Mouse (Mus musculus): ENCODE data around the gene Slit2. TPM values are rescaled to one million over a fixed set of nuclear protein-coding genes. Genes with fewer than 3 reads are reported as not detected.

Gene Slit2
- polyA plus RNA-seq, 1 experiment from 2014 or later: 61.2 TPM

DNA sequence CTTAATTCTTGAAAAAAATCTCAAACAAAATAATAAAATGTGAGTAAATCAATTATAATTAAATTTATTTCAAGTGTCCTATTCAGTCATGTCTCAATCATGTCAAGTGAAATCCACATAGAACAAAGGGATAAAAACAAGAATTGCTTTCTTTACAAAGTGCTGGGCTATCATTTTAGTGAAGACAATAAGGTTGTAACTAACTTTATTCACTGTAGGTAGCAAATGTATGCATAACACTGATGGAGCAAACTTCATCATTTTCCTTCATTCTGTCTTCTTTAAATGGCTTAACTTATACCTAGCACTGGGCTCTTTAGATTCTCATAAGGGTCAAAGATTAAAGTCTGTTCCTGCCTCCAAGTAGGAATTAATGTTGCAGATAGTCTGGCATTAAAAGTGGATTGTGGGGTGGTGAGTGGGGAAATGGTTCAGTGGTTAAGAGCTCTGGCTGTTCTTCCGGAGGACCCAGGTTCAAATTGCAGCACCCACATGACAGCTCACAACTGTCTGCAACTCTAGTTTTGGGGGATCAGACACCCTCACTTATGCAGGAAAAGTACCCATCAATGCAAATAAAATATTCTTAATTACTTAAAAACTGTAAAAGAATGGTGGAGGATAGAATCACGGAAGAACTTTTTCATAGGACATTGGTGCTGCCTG is 363.2 kb downstream of the Slit2 start:
- DNase-seq (ENCODE audit: low spot score) (no peak), ATAC-seq (ENCODE audit: low FRiP score) (peak; percentile 35; the same call in 1 of the 2 replicates)
- H3K27ac ChIP-seq (ENCODE audit: low read depth, low read length): no peak overlapping the region
- H3K27me3 ChIP-seq (ENCODE audit: control insufficient read depth, insufficient read depth, low read length): no peaks in the 10 kb centered on the region
- H3K4me2 ChIP-seq (replicated peaks; ENCODE audit: low read depth, low read length): no peak overlapping the region
- no peak overlapping the region for H3K9ac ChIP-seq (ENCODE audit: low read depth, low read length)
- no peaks in the 10 kb centered on the region for H3K36me3 ChIP-seq (ENCODE audit: control insufficient read depth, insufficient read depth, low read length)
- no peak overlapping the region for H3K4me3 ChIP-seq (ENCODE audit: low read depth, low read length)
- 93% methylated on average over 2 of the region's 2 CpGs for WGBS
- H3K9me3 ChIP-seq (ENCODE audit: control insufficient read depth, low read length): no peaks in the 10 kb centered on the region
- no peaks in the 10 kb centered on the region for H3K4me1 ChIP-seq (replicated peaks; ENCODE audit: control insufficient read depth, insufficient read depth, low read length)

DNA sequence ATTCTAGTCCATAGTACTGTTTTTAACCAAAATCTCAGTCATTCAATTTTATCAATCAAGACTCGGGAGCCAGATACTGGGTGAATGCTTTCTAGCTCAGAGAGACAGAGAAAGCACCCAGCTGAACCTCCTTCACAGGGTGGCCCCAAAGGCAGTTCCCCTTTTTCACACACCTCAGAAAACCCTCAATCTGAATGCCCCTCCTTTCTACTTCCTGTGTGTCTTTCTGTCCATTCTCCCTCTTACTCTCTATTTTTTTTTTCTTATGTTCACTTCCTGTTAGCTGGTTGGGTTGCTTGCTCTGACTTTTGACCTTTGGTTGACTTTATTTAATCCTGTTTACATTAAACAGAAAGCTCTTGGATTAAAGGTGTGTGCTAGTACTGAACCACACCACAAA is 366.4 kb downstream of the Slit2 start:
- Histone ChIP-seq H3K27ac (ENCODE audit: low read depth, low read length) (no peak overlapping the region), H3K9me3 (ENCODE audit: control insufficient read depth, low read length) (no peaks in the 10 kb centered on the region), H3K4me3 (ENCODE audit: low read depth, low read length) (no peak overlapping the region), H3K4me2 (replicated peaks; ENCODE audit: low read depth, low read length) (no peak overlapping the region), H3K4me1 (replicated peaks; ENCODE audit: control insufficient read depth, insufficient read depth, low read length) (no peaks in the 10 kb centered on the region), H3K27me3 (ENCODE audit: control insufficient read depth, insufficient read depth, low read length) (no peaks in the 10 kb centered on the region), H3K9ac (ENCODE audit: low read depth, low read length) (no peak overlapping the region), H3K36me3 (ENCODE audit: control insufficient read depth, insufficient read depth, low read length) (no peaks in the 10 kb centered on the region)
- 100% methylated on average over 1 of the region's 1 CpGs for WGBS
- no peak for DNase-seq (ENCODE audit: low spot score)
- ATAC-seq (ENCODE audit: low FRiP score): no peak

Measured in hindbrain, embryonic 11.5 days (tissue).